Mouse (Mus musculus) thymus, postnatal 10 days (tissue): ENCODE results near the gene Ank3.

ENCODE experiments used
- DNase-seq, 2 experiments: peaks; one replicate each; pipeline ENCODE4 v3.0.0; 2021; ENCODE audit warnings: low spot score in 2 of 2

Ank3 gene

GRCm38 (mm10) chr10:69719901-69720415, 321.4 kb downstream of the Ank3 start:
- no peak for DNase-seq

GRCm38 (mm10) chr10:69720452-69720851, 321.9 kb downstream of the Ank3 start:
- no peak for DNase-seq

GRCm38 (mm10) chr10:69720899-69721490, 322.4 kb downstream of the Ank3 start:
- no peak for DNase-seq

GRCm38 (mm10) chr10:69724159-69724558, 325.6 kb downstream of the Ank3 start:
- DNase-seq, result no peak

- DNase-seq, result no peak
These were observed 326.5 kb downstream of the Ank3 start for GRCm38 (mm10) chr10:69725078-69725477.

- no peak for DNase-seq
These were observed 327.7 kb downstream of the Ank3 start for GRCm38 (mm10) chr10:69726265-69726664.

- no peak for DNase-seq
These were observed 328.2 kb downstream of the Ank3 start for GRCm38 (mm10) chr10:69726806-69727205.

GRCm38 (mm10) chr10:69728876-69729275, 330.3 kb downstream of the Ank3 start:
- DNase-seq, result no peak

GRCm38 (mm10) chr10:69730351-69730871, 331.8 kb downstream of the Ank3 start:
- DNase-seq, result no peak

GRCm38 (mm10) chr10:69731341-69731740, 332.8 kb downstream of the Ank3 start:
- no peak for DNase-seq

GRCm38 (mm10) chr10:69731863-69732262, 333.3 kb downstream of the Ank3 start:
- DNase-seq, result no peak

GRCm38 (mm10) chr10:69736241-69736640, 337.7 kb downstream of the Ank3 start:
- DNase-seq, result no peak

- no peak for DNase-seq
These were observed 340.2 kb downstream of the Ank3 start for GRCm38 (mm10) chr10:69738741-69739271.

GRCm38 (mm10) chr10:69742528-69742927, 344.0 kb downstream of the Ank3 start:
- DNase-seq, result no peak

GRCm38 (mm10) chr10:69744181-69744580, 345.6 kb downstream of the Ank3 start:
- DNase-seq, result no peak

GRCm38 (mm10) chr10:69744871-69745270, 346.3 kb downstream of the Ank3 start:
- DNase-seq, result no peak

GRCm38 (mm10) chr10:69746322-69746721, 347.7 kb downstream of the Ank3 start:
- DNase-seq, result no peak

- DNase-seq, result no peak
These were observed 348.2 kb downstream of the Ank3 start for GRCm38 (mm10) chr10:69746730-69747129.

- no peak for DNase-seq
These were observed 352.8 kb downstream of the Ank3 start for GRCm38 (mm10) chr10:69751416-69751815.

- DNase-seq, result no peak
These were observed 354.9 kb downstream of the Ank3 start for GRCm38 (mm10) chr10:69753464-69753863.

GRCm38 (mm10) chr10:69756956-69757672, 358.5 kb downstream of the Ank3 start:
- DNase-seq, result no peak

- no peak for DNase-seq
These were observed 364.4 kb downstream of the Ank3 start for GRCm38 (mm10) chr10:69762977-69763376.

- DNase-seq, result no peak
These were observed 365.8 kb downstream of the Ank3 start for GRCm38 (mm10) chr10:69764402-69764801.
